Mouse (Mus musculus): ENCODE results near the gene Srarp.
A peak's percentile ranks its signal among the peaks of the same experiment; 100 is the strongest.

The Srarp gene

GRCm38 (mm10) chr4:141425484-141426479 lies 10.1 kb downstream of the Srarp start:
- DNase-seq (ENCODE audit: low spot score in 2 of 2) = peak; percentile 71 to 78

DNA sequence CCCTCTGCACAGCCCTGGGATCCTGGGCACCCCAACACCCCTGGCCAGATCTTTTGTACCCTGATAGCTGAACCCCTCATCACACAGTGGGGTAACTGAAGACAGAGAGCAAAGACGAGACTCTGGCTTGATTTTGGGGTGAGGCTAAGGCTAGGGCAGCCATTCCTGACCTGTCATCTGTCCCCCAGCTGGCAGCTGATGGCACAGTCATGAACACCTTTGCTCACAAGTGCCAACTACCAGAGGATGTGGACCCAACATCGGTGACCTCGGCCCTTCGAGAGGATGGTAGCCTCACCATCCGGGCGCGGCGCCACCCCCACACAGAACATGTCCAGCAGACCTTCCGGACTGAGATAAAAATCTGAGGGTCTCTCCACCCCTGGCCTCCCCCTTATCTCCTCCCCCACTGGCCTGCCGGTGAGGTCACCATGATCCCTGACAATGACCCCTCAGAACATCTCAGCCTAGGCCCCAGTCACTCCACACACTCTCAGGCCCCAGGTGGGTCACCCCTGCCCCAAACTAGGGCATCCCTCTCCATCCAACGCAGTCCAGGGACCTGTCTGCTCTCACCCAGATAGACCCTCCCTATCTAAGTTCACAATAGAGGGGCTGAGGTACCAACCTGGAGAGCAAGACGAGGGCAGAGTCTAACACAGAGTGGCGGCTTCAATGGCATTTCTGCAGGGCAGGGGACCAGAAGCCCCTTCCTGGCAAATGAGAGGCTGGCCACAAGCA lies 12.0 kb downstream of the Srarp start:
- DNase-seq (ENCODE audit: low spot score in 2 of 2) = no peak

GRCm38 (mm10) chr4:141423288-141423687 lies 12.6 kb downstream of the Srarp start:
- DNase-seq (ENCODE audit: low spot score in 2 of 2) = no peak

DNA sequence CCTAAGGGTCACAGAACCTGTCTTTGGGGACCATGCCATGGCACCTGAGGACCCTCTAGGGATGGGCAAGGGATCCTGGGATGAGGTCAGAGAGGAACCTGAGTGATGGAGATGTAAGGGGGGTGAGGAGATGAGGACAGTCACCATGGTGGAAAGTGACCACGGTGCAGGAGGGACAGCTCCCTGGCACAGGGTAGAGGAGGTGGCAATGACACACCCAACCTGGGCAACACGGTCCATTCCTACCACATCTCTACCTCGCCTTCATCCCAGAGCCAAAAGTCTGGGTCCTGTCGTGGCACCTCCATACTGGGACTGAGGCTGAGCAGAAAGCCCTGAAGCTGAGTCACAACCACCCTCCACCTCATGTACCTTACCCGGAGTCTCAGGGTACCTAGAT lies 13.1 kb downstream of the Srarp start:
- no peak for DNase-seq (ENCODE audit: low spot score in 2 of 2)

GRCm38 (mm10) chr4:141421423-141421822 lies 14.5 kb downstream of the Srarp start:
- DNase-seq (ENCODE audit: low spot score in 2 of 2) = no peak

DNA sequence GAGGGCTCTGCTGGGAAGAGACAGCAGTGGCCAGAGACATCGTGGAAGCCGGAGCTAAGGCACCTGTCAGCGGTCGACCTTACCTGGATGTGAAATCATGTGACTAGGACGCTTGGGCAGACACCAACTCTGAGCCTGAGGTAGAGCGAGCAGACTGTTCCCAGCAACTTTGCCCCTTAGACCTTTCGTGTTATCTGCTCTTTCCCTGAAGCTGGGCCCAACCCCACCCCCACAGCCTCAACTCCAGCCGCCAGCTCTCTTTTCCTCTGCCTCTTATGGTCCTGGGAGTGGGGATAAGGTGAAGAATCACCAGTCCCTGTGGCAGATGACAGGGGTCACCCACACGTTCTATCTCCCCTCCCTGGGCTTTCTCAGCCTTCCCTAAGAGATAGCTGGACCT lies 15.0 kb downstream of the Srarp start:
- no peak for DNase-seq (ENCODE audit: low spot score in 2 of 2)

- DNase-seq (ENCODE audit: low spot score in 2 of 2) = no peak
Observed at GRCm38 (mm10) chr4:141420192-141420829, 15.6 kb downstream of the Srarp start, which contains the start of gene Hspb7. TSS of gene Hspb7 (plus strand) at chr4:141420779.

DNA sequence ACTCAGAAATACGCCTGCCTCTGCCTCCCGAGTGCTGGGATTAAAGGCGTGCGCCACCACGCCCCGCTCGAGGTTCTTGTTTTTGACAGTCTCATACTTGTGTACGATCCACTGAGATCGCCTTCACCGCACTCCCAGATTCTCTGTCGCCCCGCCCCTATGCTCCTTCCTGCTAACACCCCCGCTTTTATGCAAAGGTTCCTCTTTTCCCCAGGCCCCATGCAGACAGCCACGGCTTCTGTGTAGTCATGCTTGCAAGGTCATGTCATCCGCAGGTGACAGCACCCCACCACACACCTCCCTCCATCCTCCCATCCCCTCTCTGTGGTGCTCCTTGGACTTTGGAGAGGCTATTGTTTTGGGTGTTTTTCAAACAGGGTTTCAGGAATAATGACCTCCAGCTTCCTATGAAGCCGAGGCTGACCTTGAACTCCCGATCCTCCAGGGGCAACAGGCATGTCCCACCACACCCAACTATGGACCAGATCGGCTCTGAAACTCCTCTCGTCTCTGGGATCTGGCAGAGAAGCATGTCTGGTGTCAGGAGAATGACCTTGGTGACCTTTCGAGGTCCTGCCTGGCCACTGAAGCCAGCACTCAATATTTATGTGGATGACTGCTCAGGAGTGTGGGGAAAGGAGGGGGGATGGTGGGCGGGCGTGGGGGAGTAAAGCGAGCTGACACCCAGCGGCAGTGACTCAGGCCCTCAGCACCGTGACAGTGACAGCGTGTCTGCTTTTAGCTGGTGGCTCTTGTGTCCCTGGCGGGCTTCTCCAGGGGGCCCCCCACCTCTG lies 16.3 kb downstream of the Srarp start:
- DNase-seq (ENCODE audit: low spot score in 2 of 2) = no peak

GRCm38 (mm10) chr4:141415924-141416323 lies 20.0 kb downstream of the Srarp start, which contains the start of gene Clcnkb:
TSS of gene Clcnkb (minus strand) at chr4:141416014.
- DNase-seq (ENCODE audit: low spot score in 2 of 2) = no peak

- no peak for DNase-seq (ENCODE audit: low spot score in 2 of 2)
Observed at GRCm38 (mm10) chr4:141411430-141411992, 24.4 kb downstream of the Srarp start.

DNA sequence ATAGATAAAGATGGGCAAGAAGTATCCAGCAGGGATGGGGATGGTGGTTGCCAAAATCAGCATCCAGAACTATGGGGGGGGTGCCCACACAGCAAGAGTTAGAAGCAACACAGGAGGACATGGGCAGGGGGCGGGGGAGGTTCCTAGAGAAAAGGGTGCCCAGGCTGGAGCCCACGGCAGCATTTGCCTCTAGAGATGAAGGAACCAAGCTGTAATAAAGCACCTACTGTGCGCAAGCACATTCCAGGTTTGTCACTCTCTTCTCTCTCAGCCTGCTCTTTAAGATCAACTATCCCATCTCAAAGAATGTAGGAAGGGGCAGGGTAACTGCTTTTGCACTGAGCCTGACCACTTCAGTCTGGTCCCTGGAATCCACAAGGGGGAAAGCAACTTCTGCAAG lies 27.3 kb downstream of the Srarp start:
- no peak for DNase-seq (ENCODE audit: low spot score in 2 of 2)

DNA sequence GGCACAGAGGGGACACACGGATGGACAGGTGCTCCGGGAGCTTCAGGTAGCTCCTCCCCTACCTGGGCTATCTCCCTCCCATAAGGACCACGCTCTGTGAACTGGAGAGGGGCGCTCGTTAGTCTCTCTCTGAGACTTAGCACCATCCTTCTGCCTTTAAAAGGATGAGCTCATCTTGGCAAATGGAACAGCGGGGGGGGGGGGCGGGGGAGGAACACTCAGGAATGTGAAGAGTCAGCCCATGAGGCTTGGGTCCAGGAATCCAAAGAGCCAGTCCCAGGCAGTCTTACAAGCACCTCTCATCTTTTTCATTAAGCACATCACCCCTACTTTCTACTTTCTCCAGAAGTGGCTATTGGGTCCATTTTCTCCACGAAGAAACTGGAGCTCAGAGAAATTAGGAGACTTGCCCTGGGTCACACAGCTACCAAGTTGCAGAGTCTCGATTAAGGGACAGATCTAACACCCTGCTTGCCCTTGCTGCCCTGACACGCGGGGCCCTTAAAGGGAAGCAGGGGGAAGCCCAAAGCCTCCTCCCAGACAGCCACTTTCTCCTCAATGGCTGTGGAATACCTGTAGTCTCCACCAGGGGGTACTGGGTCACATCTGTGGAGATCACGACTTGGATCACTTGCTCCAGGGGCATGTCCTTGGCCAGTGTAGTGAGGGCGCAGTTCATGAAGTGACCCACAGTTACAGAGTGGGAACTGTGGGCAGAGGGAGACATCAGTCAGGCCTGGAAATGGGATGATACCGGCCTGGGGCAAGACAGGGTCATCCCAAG lies 29.2 kb downstream of the Srarp start:
- no peak for DNase-seq (ENCODE audit: low spot score in 2 of 2)

- no peak for DNase-seq (ENCODE audit: low spot score in 2 of 2)
Observed at GRCm38 (mm10) chr4:141405314-141405622, 30.6 kb downstream of the Srarp start.

DNA sequence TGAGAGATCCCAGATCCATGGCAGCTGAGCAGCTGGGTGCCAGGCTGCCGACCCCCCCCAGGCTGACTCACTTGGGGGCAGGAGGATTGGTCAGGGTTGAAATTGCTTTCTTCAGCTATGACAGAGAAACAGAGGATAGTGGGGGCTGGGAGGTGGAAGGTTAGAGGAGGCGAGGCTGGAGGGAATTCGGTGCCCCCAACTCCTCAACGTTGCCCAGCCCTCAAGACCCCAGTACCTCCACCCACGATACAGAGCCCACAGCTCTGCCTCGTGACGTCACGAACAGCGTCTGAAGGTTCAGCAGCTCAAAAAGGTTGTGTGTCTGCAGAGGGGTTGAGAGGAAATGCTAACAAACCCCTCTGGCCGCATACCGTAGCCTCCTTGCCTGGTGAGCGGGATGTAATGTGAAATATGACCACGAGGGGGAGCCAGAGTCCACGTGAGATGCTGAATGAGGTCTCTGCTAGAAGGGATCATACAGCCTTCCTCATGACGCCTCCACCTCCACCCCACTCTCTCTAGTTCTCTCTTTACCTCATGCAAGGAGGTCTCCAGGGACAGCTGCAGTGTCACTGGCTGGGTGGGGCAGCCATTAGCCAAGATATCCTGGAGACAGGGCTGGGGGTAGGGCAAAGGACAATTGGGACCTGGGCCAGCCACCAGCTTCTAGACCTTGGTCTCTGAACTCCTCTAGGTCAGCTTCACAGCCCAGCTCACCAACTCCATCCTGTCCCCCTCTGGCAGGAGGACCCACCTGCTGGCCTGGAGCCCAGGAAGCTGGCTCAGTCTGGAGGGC lies 31.2 kb downstream of the Srarp start:
- DNase-seq (ENCODE audit: low spot score in 2 of 2) = peak; percentile 78 to 89

DNA sequence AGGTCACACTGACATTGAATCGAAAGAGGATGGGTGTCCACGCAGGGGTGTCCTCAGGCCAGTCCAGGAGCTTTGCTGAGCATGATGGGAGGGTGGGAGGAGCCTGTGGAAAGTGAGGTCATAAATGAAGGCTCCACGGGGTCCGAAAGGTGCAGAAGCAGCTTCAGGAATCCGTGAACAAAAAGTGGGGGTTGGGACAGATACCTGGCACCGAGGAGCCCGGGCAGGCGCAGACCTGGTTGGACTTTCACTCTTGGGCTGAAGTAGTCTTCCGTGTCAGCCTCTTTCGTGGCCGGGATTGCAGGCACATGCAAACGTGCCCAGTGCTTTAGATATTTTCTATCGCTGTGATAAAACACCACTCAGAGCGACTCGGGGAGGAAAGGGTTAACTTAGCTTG lies 35.7 kb downstream of the Srarp start:
- no peak for DNase-seq (ENCODE audit: low spot score in 2 of 2)

- no peak for DNase-seq (ENCODE audit: low spot score in 2 of 2)
Observed at GRCm38 (mm10) chr4:141398545-141398944, 37.4 kb downstream of the Srarp start, which contains the start of gene Clcnka. TSS of gene Clcnka (minus strand) at chr4:141398724.

DNA sequence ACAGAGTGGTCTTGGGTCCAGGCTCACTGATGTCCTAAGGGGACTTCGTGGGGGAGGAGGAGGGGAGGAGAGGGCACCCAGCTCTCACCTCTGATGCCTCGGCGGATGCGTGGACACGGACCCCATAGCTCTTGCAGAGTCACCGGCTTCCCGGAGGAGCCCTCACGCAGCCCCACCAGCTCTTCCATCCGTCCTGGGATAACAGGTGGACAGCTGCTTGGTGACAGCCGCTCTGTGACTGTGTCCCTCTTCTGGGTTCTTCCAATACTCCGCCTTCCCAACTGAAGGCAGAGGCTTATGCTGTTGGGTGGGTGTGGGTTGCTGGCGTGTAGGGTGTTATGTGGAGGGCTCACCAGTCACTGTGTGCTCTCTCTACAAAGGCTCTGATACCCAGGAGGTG lies 38.0 kb downstream of the Srarp start:
- DNase-seq (ENCODE audit: low spot score in 2 of 2) = no peak

DNA sequence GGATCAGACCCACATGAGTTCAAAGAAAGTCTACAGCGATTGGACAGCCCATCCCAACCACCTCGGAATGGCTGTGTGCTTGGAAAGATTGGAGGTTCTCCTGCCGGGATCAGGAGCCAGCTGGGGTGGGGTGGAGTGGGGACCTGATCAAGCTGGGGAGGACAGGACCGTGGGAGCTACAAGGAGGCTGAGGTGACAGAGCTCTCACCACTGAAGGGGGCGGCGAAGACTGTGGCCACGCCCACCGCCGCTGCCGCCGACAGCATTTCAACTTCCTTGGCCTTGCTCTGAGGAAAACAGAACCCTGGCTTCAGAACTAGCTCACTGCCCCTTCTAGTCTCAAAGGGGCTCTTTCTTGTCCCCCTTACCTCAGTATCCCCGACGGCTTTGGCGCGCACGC lies 41.2 kb downstream of the Srarp start:
- no peak for DNase-seq (ENCODE audit: low spot score in 2 of 2)

DNA sequence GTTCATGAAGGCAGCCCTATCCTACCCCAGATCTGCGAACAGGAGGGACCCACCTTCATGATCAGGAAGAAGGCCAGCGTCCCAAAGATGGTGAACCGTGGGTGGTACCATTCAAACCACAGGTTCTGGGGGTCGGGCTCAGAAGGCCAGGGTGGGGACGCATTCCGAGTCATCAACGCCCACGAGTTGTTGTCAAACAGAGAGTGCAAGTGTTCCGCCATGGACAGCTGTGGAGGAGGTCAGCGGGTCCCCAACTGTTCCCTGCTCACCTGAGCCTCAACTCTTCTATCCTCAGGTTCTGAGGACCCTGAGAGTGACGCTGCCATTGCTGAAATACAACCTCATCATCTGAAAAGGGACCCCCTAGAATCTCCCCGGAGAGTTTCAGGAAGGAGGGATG lies 44.6 kb downstream of the Srarp start:
- no peak for DNase-seq (ENCODE audit: low spot score in 2 of 2)

Data from frontal cortex, postnatal 10 days (tissue).